Mouse (Mus musculus): ENCODE results near the gene Mmp17.
"Not testable (repeated sequence)": the region's sequence is repeated elsewhere in the genome, so short reads cannot be mapped to it uniquely, and the experiment has no call there.

DNA sequence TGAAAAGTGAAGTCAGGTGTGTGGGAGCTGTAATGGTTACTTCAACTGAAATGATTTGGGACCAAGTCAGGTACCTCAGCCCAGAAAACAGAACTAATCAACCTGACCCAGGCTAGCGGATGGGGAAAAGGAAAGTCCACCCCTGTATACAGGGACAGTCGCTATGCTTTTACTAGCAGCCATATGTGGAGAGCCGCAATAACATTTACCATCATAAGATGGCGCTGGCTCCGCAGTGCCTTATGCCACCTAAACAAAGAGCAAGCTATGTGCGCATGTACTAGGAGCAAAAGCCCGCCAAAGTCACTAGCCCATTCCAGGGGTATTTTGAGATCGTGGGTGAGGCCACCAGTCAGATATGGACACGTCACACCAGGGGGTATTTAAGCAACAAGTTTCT, 36.6 kb downstream of the Mmp17 start:
- TF ChIP-seq CTCF (IDR thresholded peaks at IDR 0.05; ENCODE audit: extremely low read depth, insufficient read length, insufficient replicate concordance, low read depth, low read length); POLR2A (IDR thresholded peaks at IDR 0.05; ENCODE audit: low read depth, low read length): not testable (repeated sequence)

Data from small intestine, adult 2 months (tissue).